Mouse (Mus musculus) right cerebral cortex, adult 2 months (tissue): ENCODE data around the gene Aco1.
A peak's percentile ranks its signal among the peaks of the same experiment; 100 is the strongest.

ENCODE experiments used
- DNase-seq, 2 experiments: peaks; one replicate each; pipeline ENCODE4 v3.0.0; 2021 to 2022; ENCODE audit warnings: low spot score in 2 of 2

Gene Aco1

DNA sequence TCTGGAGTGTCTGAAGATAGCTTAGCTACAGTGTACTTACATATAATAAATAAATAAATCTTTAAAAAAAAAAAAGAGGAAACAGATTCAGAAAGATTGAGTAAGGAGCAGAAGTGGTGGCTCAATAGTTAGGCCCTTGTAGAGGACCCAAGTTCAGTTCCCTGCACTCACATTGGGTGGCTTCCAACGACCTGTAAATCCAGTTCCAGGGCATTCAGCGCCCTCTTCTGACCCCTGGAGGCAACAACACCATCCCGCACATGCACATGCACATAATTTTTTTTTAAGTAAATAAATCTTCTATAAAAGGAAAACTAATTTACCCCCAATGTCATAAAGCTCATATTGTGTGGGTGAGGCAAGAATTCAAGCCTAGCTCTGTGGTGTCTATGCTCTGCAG lies 75.0 kb downstream of the Aco1 start:
- no peak for DNase-seq

DNA sequence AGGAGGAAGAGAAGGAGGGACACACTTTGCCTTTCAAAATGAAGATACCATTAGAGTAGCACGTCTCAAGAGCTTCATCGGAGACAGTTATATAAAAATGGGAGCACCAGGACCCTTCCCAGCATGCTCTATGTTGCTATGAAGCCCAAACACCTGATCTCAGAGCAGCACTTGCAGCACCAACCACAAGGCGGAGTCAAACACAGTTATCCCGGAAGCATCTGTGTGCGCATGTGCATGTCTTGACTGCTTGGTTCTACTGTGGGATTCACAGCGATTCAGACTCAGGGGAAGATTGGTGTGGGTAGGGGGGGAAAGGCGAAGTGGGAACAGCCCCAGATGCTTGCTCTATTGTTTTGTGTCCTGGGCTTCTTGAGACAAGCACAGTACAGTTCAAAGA lies 75.5 kb downstream of the Aco1 start:
- DNase-seq: no peak

DNA sequence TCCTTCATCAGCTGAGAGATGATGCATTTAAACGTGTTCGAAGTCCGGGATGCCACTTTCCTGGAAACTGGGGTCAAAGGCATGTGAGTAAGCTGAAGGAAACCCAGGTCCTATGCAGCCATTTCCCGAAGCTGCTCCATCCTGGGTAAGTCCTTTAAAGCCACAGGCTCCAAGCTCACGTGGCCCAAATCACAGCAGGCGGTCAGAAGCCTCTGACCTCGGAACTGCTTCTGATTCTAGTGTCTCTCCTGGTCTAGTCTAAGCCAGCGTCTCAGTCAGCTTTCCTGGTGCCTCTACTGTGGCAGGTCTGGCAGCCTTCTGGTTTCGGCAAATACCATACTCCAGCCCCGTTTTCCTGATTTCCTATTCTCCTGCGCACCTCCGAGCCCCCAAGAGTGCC lies 77.6 kb downstream of the Aco1 start:
- DNase-seq: peak in 1 of 2 experiments; percentile 4

DNA sequence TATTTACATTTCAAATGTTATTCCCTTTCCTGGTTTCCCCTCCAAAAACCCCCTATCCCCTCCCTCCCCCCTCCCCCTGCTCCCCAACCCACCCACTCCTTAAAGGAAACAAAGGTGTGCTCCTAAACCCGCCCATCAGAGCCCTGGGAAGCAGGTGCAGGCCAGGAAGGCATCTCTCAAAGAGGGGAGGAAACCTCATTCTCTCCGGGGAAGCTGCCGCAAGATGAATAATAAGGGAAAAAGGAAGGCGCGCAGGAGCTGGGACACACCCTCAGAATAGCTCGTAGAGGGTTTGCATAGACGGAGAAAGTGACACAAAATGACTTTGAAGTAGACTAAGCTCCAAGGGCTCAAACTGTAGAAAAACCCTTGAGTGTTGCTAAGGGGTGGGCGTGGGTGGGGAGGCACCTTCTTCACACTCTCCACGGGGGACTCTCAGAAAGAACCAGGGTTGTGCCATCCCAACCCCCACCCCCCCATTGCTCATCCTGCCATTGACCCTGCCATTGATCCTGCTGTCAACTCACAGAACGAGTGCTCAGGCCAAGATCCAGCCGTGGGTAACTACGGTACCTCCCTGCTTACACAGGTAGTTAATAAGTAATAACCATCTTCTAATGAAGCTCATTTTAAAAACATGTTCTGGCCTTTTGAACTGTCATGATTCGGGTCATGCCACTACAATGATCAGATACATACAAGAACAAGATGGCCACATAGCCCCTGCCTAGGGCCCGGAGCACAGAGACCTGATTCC lies 78.3 kb downstream of the Aco1 start:
- DNase-seq: no peak

DNA sequence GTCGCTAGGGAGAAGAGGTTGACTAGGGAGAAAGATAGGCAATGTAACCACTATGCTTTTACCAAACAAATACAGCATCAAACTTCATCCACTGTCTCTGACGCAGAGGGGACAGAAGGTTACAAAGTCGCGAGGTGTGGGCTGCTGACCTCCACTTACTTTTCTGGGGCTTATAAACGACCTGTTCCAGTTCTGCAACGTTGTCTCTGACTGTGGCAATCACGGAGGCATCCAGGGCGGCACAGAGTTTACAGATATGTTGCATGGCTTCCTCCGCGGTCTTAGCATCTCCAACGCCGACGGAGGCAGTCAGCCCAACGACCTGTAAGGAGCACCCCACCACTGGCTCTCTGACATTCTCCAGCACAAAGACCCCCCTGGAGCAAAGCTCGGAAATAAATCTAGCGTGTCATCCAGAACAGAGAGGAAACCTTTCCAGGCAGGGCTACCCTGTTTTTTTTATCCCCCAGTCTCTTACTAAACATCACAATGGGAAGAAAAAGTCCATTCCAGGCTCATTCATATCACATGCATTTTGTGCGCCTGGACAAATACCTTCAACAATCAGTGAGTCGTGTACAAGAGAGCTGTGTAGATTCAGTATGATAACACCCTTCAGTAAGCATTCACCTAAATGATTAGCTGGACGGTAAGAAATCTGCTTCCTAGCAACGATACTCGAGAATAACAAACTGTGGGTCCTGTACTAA lies 79.2 kb downstream of the Aco1 start:
- DNase-seq: no peak

DNA sequence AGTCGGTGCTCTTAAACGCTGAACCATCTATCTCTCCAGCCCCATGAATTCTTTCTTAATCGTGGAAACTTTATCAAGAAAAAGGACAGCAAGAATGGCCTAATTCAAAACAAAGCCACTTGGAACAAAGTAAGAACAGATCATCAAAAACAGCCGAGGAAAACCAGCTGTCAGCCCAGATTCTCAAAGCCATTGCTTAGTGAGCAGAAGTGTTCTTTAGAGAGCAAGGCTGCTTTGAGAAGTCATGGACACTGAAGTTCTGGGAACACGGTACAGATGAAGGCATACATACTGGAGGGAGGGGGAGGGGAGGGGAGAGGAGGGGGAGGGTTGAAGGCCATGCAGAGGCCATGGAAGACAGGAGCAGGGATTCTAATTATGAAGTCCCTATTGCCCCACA lies 83.2 kb downstream of the Aco1 start:
- DNase-seq: no peak

DNA sequence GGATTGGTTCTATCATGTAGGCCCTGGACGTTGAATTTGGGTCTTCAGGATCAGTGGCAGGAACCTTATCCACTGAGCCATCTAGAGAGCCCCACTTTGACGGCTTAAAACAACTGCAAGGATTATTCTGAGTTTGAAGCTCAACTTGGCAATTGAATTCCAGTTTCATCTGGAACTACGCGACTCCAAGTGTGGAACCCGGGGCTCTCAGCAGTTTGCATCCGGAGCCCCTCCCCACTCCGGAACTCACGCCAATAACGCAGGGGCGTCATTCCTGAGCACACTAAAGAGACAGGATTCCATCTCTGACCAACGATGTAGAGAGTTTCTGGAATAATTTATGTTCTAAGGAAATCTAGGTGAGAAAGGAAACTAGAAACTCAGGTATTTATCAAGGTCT lies 84.2 kb downstream of the Aco1 start:
- DNase-seq: no peak

DNA sequence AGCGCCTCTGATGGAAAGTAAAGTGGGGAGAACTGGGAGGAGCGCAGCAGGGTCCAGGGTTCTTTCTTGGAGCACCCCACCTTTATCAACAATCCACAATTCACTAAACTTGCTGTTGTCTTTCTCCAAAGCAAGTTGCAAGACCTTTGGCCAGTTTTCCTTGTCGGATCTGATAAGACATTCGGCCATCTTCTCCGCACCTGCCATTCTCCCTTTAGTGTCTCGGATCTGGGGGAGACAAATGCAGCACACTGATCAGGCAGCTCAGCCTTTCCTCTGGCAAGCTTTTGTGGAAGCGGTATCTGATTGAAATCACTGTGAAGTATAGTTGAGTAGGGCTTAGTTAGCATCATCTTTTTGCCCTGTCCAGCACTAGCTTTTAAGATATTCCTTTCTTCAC lies 85.0 kb downstream of the Aco1 start:
- DNase-seq: no peak

DNA sequence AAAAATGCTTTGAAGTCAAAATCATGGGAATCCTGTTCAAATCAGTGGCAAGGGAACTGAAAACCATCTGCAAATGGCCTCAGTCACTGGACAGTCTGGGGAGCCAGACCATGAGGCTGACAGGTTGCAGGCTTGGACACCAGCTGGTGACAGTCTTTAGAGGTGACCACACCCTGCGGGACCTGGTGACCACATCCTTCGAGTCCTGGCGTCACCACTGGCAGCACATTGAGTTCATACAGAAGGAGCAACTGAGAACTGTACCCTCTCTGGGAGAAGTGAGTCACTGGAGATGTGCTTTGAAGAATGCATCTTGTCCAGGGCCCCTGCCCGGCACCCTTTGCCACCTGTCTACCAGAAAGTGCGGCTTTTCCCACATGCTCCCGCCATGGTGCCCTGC lies 86.8 kb downstream of the Aco1 start:
- DNase-seq: no peak

DNA sequence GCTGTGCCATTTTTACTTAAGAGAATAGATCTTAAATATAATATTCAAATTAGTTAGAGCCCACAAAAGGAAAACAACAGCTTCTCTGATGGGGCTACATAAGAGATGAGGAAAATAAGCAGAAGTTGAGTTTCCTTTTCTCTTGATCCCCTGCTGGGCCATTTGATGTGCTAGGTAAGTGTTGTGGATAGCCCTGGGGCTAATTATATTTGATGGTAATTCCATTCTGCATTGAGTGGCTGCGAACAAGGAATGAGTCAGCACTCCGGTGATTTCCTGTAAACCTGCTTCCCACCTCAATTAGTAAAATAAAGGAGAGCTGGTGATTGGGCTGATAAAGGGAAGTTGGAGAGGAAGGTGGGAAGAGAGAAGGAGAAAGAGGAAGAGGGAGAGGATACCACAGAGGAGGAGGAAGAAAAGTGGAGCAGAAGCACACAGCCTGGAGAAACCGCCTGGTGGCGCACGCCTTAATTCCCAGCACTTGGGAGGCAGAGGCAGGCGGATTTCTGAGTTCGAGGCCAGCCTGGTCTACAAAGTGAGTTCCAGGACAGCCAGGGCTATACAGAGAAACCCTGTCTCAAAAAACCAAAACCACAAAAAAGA lies 90.3 kb downstream of the Aco1 start:
- no peak for DNase-seq

DNA sequence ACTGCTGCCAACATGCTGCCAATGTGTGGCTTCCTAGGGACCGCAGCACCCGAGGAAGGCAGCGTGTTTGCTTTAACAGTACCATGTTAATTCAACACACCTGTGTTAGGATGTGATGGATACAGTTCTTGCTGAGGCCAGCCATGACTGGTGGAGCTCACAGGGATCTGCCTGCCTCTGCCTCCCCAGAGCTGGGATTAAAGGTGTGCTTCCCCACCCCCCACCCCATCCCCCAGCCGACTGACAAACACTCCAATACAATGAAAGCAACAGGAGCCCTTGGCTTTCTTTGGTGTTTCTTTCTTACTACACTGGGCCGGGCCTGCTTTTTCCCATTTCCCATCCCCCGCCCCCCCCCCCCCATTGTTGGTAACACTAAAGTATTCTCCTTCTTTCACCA lies 91.4 kb downstream of the Aco1 start:
- DNase-seq: no peak

DNA sequence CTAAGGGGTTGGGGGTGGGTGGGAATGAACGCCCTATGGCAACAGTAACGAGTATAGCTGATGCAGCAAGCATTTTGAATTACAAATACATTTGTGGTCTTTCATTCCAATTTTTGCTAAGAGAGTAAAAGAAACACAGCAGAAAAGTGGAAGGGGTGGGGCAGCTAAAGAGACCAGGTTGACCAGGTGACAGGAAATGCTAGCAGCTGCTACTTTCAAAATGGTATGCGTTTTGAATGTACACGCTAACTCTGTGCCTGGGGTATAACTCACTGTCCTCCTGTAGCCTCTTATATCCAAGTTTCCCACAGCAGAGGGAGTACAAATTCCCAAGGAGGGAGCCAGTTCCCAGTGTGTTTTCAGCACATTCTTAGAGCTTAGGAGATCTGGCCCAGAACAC lies 93.9 kb downstream of the Aco1 start:
- no peak for DNase-seq

DNA sequence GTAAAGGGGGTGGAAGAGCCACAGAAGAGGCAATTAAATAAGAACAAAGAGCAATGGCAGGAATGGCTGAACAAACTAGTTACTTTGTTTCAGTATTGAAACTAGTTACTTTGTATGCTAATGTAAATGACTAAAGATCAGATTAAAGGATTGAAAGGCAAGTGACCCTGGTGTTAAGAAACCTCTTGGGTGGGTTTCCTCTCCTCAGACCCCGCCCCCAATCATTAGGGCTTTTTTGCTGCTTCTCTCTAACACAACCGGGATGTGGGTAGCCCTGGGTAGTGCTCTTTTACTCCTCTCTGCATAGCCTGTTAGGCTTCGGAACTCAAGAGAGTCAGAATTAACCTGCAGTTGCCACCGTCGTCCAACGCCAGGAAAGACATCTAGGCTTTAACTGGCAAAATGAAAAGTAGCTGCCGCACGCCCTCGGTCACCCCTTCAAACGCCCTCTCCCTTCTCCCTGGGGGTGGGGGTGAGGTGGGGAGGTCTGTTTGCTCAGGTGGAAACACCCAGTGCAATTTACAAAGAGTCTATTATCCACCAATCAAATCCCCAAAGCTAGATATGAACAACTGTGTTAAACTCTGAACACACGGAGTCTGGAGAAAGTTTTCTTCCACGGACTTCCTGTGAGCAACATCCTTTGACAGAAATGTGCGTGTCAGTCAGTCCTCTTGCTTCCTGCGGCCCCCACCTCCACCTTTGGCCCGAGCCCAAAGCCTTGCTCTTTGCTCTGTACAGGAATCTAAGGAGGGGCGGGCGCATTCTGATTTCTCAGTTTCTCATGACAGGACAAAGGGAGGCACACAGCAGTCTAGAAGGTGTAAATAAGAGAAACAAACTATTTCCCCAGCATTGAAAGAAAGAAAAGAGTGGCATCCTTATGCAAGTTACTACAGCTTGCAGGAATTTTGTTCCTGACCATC lies 95.9 kb downstream of the Aco1 start:
- DNase-seq: peak in 1 of 2 experiments; percentile 13

DNA sequence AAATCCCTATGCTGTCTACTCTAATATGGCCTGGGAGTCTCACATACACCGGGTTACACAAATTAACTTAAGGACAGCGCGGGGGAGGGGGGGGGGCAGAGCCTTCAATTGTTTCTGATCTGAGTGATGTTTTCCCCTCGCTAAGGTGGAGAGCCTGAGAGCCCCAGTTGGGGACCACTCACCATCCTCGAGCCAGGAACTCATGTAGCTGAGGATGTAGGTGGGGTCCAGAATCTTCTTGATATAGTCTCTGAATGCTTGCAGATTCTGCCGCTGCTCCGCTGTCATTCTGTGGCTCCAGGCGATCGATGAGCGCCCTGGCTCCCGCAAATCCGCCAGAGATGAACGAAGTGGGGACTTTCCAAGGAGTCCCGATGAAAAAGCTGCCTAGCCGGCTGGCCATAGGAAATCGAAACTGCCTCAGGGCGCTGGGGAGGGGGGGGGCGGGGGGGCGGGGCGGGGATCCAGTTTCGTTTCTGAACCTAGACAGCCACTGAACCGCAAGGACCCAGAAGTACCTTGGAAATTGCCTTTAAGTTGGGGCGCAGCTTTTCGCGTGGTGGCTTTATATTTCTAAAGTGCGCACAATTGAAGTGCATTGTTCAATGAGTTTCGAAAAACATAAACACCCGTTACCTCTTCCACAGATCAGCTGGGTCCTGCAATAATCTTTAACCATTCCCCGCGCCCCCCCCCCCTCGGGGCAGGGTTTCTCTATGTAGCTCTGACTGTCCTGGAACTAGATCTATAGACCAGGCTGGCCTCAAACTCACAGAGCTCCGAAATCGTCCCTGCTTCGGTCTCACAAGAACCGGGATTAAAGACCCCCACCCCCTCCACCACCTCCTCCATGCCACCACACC lies 96.8 kb downstream of the Aco1 start, which contains the start of gene Ddx58:
Gene Ddx58, minus strand, starts transcription at position 420 of the 863 bp plus-strand sequence.
- DNase-seq: peak in 1 of 2 experiments; percentile 29

DNA sequence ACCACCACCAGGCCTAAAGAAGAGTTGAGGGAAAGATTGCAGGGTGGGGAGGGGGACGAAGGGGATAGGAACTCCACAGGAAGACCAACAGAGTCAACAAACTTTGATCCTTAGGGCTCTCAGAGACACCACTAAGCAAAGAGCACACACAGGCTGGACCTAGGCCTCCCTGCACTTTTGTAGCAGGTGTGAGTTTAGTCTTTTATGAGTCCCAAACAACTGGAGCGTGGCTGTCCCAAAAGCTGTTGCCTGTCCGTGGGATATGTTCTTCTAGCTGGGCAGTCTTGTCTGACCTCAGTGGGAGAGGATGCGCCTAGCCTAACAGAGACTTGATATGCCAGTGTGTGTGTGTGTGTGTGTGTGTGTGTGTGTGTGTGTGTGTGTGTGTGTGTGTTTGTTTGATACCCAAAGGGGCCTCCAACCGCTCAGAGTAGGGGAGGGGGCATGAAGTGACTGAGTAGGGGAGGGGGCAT lies 97.4 kb downstream of the Aco1 start:
- no peak for DNase-seq

DNA sequence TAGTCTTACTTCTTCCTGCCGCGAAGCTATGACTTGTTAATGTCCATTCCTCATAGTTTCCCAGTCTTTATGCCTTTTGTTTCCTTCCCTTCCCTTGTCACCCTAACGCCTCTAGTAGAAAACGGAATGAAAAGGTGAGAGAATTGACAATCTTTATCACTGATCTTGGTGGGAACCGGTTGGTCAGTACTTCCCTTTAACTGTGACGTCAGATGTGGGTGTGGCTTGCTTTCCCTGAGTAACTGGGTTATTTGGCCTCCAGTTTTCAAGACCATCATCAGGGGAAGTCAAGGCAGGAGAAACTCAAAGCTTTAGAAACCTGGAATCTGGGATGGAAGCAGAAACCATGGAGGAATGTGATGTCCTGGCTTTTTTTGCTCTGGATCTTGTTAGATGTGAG lies 99.0 kb downstream of the Aco1 start:
- no peak for DNase-seq

DNA sequence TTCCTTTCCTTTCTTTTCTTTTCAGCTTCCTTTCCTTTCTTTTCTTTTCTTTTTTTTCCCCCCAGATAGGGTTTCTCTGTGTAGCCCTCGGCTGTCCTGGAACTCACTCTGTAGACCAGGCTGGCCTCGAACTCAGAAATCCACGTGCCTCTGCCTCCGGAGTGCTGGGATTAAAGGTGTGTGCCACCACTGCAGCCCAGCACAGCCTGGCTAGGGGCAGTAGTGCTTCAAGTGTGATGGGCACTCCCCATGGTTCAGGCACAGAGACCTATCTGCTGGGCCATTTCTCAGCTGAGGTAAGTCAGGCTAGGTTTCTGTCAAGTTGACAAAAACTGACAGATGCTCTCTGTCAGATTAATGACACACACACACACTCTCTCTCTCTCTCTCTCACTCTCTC lies 100.1 kb downstream of the Aco1 start:
- no peak for DNase-seq

DNA sequence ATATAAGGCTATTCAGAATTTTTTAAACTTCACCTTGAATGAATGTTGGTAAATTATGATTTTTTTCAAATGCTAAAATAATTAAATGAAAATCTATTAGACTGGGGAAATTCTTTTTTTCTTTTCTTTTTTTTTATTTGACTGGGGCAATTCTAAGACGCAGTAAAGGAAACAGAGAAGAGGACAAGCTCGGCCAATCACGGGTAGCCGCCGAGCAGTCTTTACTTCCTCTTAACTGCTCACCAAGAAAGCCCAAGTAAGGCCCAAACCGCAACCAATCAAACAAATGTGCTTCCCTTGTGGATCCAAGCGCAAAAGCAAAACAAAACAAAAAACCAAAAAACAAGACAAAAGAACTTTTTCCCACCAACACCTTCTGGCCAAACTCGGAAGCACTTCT lies 101.2 kb downstream of the Aco1 start:
- DNase-seq: no peak
